Mouse (Mus musculus) retina, adult 2 months (tissue): ENCODE measurements around the gene Vmn1r55.
"Not testable (repeated sequence)": the region's sequence is repeated elsewhere in the genome, so short reads cannot be mapped to it uniquely, and the experiment has no call there.

Experiments used
- DNase-seq: peaks from one replicate; pipeline ENCODE4 v3.0.0-alpha.2; 2012; ENCODE audit warnings: low read depth, low spot score

Vmn1r55 gene

DNA sequence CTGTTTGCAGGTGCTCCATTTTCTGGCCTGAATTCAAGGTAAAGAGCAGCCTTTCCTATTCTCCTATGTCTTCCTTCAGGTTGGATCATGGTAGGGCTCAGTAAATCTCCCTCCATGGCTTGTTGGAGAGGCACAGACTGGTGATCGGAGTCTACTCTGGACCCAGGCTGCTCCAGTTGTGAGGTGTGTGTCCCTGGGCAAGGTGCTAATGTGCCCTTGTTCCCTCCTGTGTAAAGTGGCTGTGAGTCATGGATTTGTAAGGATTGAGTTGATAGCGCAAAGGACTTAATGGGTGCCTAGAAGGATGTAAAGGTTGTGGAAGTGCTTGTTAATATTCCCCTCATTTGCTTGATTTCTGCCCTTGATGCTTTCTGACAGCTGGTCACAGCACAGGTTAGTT is 67.5 kb downstream of the Vmn1r55 start:
- DNase-seq = no peak

DNA sequence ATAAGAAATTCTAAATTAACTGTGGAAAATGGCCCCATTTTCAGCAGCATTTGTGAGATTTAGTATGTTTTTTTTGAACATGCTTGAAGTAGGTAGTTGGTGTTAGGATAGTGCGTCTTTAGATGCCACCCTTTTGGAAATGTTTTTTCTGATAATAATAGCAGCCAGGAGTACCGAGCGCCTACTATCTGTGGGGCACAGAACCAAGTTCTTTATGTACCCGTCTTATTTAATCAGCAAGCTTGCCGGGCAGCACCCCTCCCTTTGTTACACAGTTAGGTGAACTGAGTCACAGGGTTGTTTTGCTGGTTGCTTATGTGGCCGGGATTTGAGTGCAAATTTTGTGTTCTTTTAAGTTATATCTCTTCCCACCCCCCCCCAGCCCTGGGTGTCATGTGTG is 68.2 kb downstream of the Vmn1r55 start:
- DNase-seq = no peak

DNA sequence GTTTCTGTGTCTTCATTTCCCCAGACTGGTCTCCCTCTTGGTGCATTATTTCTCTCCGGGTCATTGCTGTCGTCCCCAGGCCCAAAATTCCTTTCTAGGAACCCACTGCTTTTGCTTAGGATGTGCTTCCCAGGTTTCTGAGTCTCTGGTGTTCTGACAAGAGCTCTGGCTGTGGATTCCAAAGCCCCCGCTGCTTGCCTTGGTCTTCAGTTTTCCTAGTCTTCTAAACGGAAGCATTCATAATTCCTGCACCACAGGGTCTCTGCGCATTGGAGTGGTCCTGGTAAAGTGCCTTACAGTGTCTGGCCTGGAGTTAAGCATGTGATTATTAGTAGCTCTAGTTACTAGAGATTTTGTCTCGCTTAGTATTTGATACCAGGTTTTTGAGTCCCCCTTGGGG is 68.7 kb downstream of the Vmn1r55 start:
- no peak for DNase-seq

DNA sequence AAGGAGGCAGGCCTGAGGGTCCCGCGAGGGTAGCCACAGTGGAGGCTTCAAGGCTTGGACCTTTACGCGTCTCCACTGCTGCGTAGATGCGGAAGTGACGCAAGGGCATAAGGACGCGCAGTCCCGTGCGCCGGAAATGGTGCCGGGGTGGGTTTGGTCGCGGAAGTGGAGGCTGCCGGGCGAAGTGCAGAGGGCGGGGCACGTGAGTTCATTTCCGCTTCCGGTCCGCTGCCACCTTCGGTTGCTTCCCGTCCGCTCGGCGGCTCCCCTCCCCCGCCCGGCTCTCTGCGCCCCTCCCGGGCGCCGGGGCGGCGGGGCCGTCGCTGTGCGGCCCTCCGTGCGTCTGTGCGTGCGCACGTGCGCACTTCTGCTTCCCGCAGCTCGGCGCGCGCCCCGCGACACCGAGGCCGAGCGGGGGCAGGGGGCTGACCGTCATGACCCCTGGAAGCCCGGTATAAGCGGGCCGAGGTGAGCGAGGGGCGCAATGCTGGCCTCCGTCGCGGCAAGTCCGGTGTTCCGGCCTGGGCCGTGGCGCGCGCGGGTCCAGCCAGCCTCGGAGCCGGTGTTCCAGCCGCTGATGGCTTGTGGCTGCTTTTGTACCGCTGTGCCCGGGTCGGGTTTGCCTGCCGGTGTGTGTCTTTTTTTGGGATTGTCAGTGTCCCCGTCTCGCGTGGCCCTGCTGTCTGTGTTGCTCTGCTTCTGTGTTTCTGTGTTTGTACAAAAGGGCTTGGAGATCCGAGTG is 69.3 kb downstream of the Vmn1r55 start, which contains the start of gene Epn1:
TSS of gene Epn1 (plus strand) at position 226 of the 742 bp plus-strand sequence.
- DNase-seq = peak; percentile 93

DNA sequence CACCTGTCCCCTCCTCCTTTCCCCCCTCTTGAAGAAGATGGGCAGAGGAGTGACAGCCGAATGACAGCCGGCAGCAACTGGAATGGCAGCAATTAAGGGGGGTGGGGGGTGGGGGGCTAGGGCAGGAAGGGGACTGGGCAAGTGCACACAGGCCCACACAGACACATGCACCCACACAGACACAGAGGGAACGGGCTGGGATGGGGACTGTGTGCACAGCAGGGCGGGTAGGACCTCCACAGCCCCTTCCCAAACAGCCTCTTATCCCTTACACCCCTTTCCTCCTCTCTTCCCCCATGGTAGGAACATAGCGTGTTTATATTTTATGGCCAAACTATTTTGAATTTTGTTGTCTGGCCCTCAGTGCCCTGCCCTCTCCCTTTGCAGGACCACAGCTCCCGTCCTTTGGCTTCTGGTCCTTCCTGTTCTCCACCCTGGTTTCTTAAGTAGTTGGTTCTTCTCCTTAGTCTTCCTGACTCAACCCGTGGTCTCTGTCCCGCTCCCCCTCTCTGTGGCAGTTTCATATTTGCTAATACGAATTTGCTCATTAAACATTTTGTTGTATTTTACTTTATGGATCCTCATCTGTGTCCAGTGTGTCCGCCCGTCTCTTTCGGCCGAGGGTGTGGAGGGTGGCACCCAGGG is 70.0 kb downstream of the Vmn1r55 start:
- not testable (repeated sequence) for DNase-seq
